Mouse (Mus musculus): Measurements from ENCODE around the gene Elf2. TPM values are rescaled to one million over a fixed set of nuclear protein-coding genes. Genes with fewer than 3 reads are reported as not detected.

Elf2 gene
- polyA plus RNA-seq, 1 experiment from 2014 or later, result 44.5 TPM

- no peaks in the 10 kb centered on the region for H3K27me3 ChIP-seq (ENCODE audit: control insufficient read depth, insufficient read depth, low read length)
- peak; percentile 87 for ATAC-seq (replicated peaks; ENCODE audit: insufficient number of reproducible peaks, low FRiP score, low TSS enrichment)
- H3K9ac ChIP-seq (ENCODE audit: low read depth, low read length), result peak overlapping the region; percentile 96
- peak overlapping the region; percentile 92 for H3K4me2 ChIP-seq
- H3K4me3 ChIP-seq (ENCODE audit: low read depth, low read length), result peak overlapping the region; percentile 94
- H3K4me1 ChIP-seq (ENCODE audit: control insufficient read depth, insufficient read depth, low read length), result peaks cover 2% of the 10 kb centered on the region
- H3K27ac ChIP-seq (ENCODE audit: low read depth, low read length), result peak overlapping the region; percentile 99
- H3K36me3 ChIP-seq (ENCODE audit: control insufficient read depth, insufficient read depth, low read length), result no peaks in the 10 kb centered on the region
- WGBS (ENCODE audit: insufficient replicate concordance), result under 1% methylated on average over 56 of the region's 86 CpGs
- no peaks in the 10 kb centered on the region for H3K9me3 ChIP-seq (replicated peaks; ENCODE audit: control insufficient read depth, low read length)
Observed at GRCm38 (mm10) chr3:51341268-51342081, 1.0 kb upstream of the Elf2 start.

GRCm38 (mm10) chr3:51339734-51340551, 520 bp downstream of the Elf2 start:
- WGBS (ENCODE audit: insufficient replicate concordance), result under 1% methylated on average over 91 of the region's 113 CpGs
- Histone ChIP-seq H3K4me3 (ENCODE audit: low read depth, low read length) (peak overlapping the region; percentile 94), H3K9me3 (replicated peaks; ENCODE audit: control insufficient read depth, low read length) (no peaks in the 10 kb centered on the region), H3K27ac (ENCODE audit: low read depth, low read length) (peak overlapping the region; percentile 99), H3K4me1 (ENCODE audit: control insufficient read depth, insufficient read depth, low read length) (peaks cover 7% of the 10 kb centered on the region), H3K4me2 (peak overlapping the region; percentile 92), H3K36me3 (ENCODE audit: control insufficient read depth, insufficient read depth, low read length) (no peaks in the 10 kb centered on the region), H3K9ac (ENCODE audit: low read depth, low read length) (peak overlapping the region; percentile 96), H3K27me3 (ENCODE audit: control insufficient read depth, insufficient read depth, low read length) (no peaks in the 10 kb centered on the region)
- ATAC-seq (replicated peaks; ENCODE audit: insufficient number of reproducible peaks, low FRiP score, low TSS enrichment), result peak; percentile 41

DNA sequence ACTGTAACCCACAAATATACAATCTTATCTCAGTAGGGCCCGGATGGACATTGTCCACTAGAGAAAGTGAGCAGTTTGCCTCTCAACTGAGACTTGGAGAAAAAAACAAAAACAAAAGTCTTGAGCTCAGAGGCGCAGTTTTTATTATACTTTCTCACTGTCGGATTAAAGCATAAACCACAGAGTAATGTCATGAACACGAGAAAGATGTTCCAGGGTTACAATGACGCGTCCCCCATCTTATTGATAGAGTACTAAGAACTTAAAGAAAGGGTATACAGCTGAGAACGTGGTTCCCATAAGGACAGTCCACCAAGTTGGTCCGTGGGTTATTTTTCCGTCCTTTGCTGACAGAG, 1.1 kb downstream of the Elf2 start:
- Histone ChIP-seq H3K27me3 (ENCODE audit: control insufficient read depth, insufficient read depth, low read length) (no peaks in the 10 kb centered on the region), H3K9me3 (replicated peaks; ENCODE audit: control insufficient read depth, low read length) (no peaks in the 10 kb centered on the region), H3K9ac (ENCODE audit: low read depth, low read length) (peak overlapping the region; percentile 96), H3K27ac (ENCODE audit: low read depth, low read length) (peak overlapping the region; percentile 99), H3K36me3 (ENCODE audit: control insufficient read depth, insufficient read depth, low read length) (no peaks in the 10 kb centered on the region), H3K4me2 (peak overlapping the region; percentile 92), H3K4me1 (ENCODE audit: control insufficient read depth, insufficient read depth, low read length) (peaks cover 11% of the 10 kb centered on the region), H3K4me3 (ENCODE audit: low read depth, low read length) (peak overlapping the region; percentile 94)
- 2% methylated on average over 9 of the region's 9 CpGs for WGBS (ENCODE audit: insufficient replicate concordance)
- no peak for ATAC-seq (replicated peaks; ENCODE audit: insufficient number of reproducible peaks, low FRiP score, low TSS enrichment)

DNA sequence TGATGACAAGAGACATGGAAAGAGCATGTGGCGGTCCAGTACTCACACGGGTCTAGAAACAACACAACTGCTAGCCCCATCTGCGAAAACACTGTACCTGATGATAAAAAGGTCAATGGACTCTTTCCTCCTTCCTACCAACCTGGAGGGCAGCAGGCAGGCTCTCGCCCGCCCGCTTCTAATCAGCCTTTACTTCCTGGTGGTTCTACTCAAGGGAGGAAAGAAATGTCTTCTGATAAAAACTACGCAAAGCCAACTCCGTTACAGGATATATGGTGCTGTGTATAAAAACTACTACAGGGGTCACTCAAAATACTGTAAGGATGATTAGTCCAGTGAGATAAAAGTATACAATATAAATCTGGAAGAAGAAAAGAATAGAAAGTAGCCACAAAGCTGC, 5.1 kb downstream of the Elf2 start:
- Histone ChIP-seq H3K4me3 (ENCODE audit: low read depth, low read length) (no peak overlapping the region), H3K4me2 (no peak overlapping the region), H3K36me3 (ENCODE audit: control insufficient read depth, insufficient read depth, low read length) (no peaks in the 10 kb centered on the region), H3K27me3 (ENCODE audit: control insufficient read depth, insufficient read depth, low read length) (no peaks in the 10 kb centered on the region), H3K9me3 (replicated peaks; ENCODE audit: control insufficient read depth, low read length) (no peaks in the 10 kb centered on the region), H3K27ac (ENCODE audit: low read depth, low read length) (0 out of 2 replicates have a peak overlapping the region, but pooled peaks have one; percentile 10), H3K9ac (ENCODE audit: low read depth, low read length) (no peak overlapping the region), H3K4me1 (ENCODE audit: control insufficient read depth, insufficient read depth, low read length) (peaks cover 25% of the 10 kb centered on the region)
- ATAC-seq (replicated peaks; ENCODE audit: insufficient number of reproducible peaks, low FRiP score, low TSS enrichment), result no peak
- WGBS (ENCODE audit: insufficient replicate concordance), result 59% methylated on average over 8 of the region's 8 CpGs

DNA sequence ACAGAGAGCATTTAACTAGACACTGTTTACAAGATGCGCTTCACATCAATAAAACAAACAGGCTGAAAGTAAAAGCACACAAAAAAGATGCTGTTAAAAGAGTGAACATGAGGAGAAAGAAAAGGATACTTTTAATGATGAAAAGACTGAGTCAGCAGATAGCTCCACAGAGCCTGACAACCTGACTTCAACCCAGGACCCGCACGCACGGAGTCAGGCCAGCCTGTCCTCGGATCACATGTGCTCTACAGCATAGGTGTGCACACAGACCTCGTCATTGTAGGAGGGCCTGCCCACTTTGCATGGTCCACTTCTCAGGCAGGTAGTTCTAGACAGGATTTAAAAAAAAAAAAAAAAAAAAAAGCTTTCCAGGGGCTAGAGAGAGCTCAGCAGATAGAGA, 6.5 kb downstream of the Elf2 start:
- Histone ChIP-seq H3K9me3 (replicated peaks; ENCODE audit: control insufficient read depth, low read length) (no peaks in the 10 kb centered on the region), H3K4me1 (ENCODE audit: control insufficient read depth, insufficient read depth, low read length) (peaks cover 31% of the 10 kb centered on the region), H3K27ac (ENCODE audit: low read depth, low read length) (no peak overlapping the region), H3K36me3 (ENCODE audit: control insufficient read depth, insufficient read depth, low read length) (no peaks in the 10 kb centered on the region), H3K4me3 (ENCODE audit: low read depth, low read length) (no peak overlapping the region), H3K4me2 (no peak overlapping the region), H3K9ac (ENCODE audit: low read depth, low read length) (no peak overlapping the region), H3K27me3 (ENCODE audit: control insufficient read depth, insufficient read depth, low read length) (no peaks in the 10 kb centered on the region)
- WGBS (ENCODE audit: insufficient replicate concordance), result 72% methylated on average over 6 of the region's 6 CpGs
- no peak for ATAC-seq (replicated peaks; ENCODE audit: insufficient number of reproducible peaks, low FRiP score, low TSS enrichment)

GRCm38 (mm10) chr3:51333234-51333889, 7.1 kb downstream of the Elf2 start:
- 46% methylated on average over 10 of the region's 10 CpGs for WGBS (ENCODE audit: insufficient replicate concordance)
- H3K9ac ChIP-seq (ENCODE audit: low read depth, low read length), result peak overlapping the region; percentile 44; the same call in 1 of the 2 replicates
- no peaks in the 10 kb centered on the region for H3K36me3 ChIP-seq (ENCODE audit: control insufficient read depth, insufficient read depth, low read length)
- no peaks in the 10 kb centered on the region for H3K9me3 ChIP-seq (replicated peaks; ENCODE audit: control insufficient read depth, low read length)
- H3K27me3 ChIP-seq (ENCODE audit: control insufficient read depth, insufficient read depth, low read length), result no peaks in the 10 kb centered on the region
- peak overlapping the region; percentile 31; the same call in 1 of the 2 replicates for H3K4me2 ChIP-seq
- 0 out of 2 replicates have a peak overlapping the region, but pooled peaks have one; percentile 25 for H3K27ac ChIP-seq (ENCODE audit: low read depth, low read length)
- ATAC-seq (replicated peaks; ENCODE audit: insufficient number of reproducible peaks, low FRiP score, low TSS enrichment), result no peak
- H3K4me3 ChIP-seq (ENCODE audit: low read depth, low read length), result no peak overlapping the region
- H3K4me1 ChIP-seq (ENCODE audit: control insufficient read depth, insufficient read depth, low read length), result peaks cover 30% of the 10 kb centered on the region

- H3K4me2 ChIP-seq, result no peak overlapping the region
- no peak overlapping the region for H3K4me3 ChIP-seq (ENCODE audit: low read depth, low read length)
- H3K9ac ChIP-seq (ENCODE audit: low read depth, low read length), result no peak overlapping the region
- WGBS (ENCODE audit: insufficient replicate concordance), result 82% methylated on average over 14 of the region's 14 CpGs
- no peaks in the 10 kb centered on the region for H3K9me3 ChIP-seq (replicated peaks; ENCODE audit: control insufficient read depth, low read length)
- H3K4me1 ChIP-seq (ENCODE audit: control insufficient read depth, insufficient read depth, low read length), result peaks cover 25% of the 10 kb centered on the region
- ATAC-seq (replicated peaks; ENCODE audit: insufficient number of reproducible peaks, low FRiP score, low TSS enrichment), result no peak
- no peak overlapping the region for H3K27ac ChIP-seq (ENCODE audit: low read depth, low read length)
- H3K36me3 ChIP-seq (ENCODE audit: control insufficient read depth, insufficient read depth, low read length), result no peaks in the 10 kb centered on the region
- H3K27me3 ChIP-seq (ENCODE audit: control insufficient read depth, insufficient read depth, low read length), result no peaks in the 10 kb centered on the region
Observed at GRCm38 (mm10) chr3:51330086-51330485, 10.4 kb downstream of the Elf2 start.

DNA sequence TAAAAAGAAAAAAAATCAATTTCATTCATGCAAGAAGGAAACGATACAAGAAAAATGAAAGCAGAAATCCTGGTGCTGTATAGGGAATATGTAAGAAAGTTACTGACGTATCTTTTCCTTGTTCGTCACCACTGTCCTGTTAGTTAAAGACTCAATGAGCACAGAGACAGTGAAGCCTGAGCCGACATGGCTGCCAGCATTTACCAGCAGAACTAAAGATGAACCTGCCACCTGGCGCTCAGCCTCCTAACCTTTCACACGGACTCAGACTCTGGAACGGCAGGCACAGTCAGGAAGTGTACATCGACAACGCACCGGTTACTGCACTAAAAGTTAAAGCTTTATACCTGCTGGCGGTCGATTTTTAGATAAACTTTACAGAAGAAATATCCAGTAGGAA, 11.9 kb downstream of the Elf2 start:
- Histone ChIP-seq H3K9me3 (replicated peaks; ENCODE audit: control insufficient read depth, low read length) (no peaks in the 10 kb centered on the region), H3K4me1 (ENCODE audit: control insufficient read depth, insufficient read depth, low read length) (peaks cover 12% of the 10 kb centered on the region), H3K36me3 (ENCODE audit: control insufficient read depth, insufficient read depth, low read length) (peaks cover 2% of the 10 kb centered on the region; the same call in 1 of the 2 replicates), H3K27ac (ENCODE audit: low read depth, low read length) (no peak overlapping the region), H3K9ac (ENCODE audit: low read depth, low read length) (no peak overlapping the region), H3K4me2 (no peak overlapping the region), H3K4me3 (ENCODE audit: low read depth, low read length) (no peak overlapping the region), H3K27me3 (ENCODE audit: control insufficient read depth, insufficient read depth, low read length) (no peaks in the 10 kb centered on the region)
- WGBS (ENCODE audit: insufficient replicate concordance), result 93% methylated on average over 12 of the region's 12 CpGs
- ATAC-seq (replicated peaks; ENCODE audit: insufficient number of reproducible peaks, low FRiP score, low TSS enrichment), result no peak
